ENCODE assay signal across 10 mouse cellular contexts in the genomic region with DNA sequence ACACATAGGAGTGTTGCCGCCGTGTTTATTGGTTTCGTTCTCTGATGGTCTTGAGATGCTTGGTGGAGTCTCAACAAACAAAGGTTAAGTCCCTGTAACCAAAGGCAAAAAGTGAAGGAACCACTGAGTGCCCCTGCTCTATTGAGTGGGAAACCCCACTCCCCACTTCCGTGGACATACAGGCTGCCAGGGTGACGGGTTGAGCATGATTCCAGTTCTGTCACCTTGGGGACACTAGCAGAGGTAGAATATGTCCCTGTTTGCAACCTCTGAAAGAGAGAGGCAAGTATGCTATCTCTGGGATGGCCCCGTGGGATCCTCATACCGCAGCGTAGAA.
DNase-seq lines count a peak whose midpoint lies in the region; ATAC-seq lines count a peak whose summit lies in the region.
"Had no signal": no experiment of that assay in that cellular context is flagged by ENCODE, and none has a peak within 500 bp of the region (broad histone marks: within the 10 kb centered on the region; RNA-seq: fewer than 3 reads in every experiment).

No protein-coding gene starts in this region.

- DNase-seq in hindbrain, embryonic 11.5 days (ENCODE audit: low spot score) = no peak
- DNase-seq in liver, embryonic 13.5 days = no peak
- no peak for DNase-seq in MN1 (ENCODE audit: low spot score)
- DNase-seq in frontal cortex, postnatal 10 days (ENCODE audit: low spot score in 2 of 2) = no peak
- no peak for DNase-seq in gastrocnemius, postnatal 25 days
- DNase-seq: cerebellum, adult 11-12 months had no signal

- peaks cover 23% of the 10 kb centered on the region for H3K4me1 ChIP-seq in hindbrain, embryonic 15.5 days (replicated peaks)
- no peaks in the 10 kb centered on the region for H3K4me1 ChIP-seq in hindbrain, embryonic 11.5 days (replicated peaks; ENCODE audit: control insufficient read depth, insufficient read depth, low read length)
- peaks cover 66% of the 10 kb centered on the region for H3K4me1 ChIP-seq in embryonic facial prominence, embryonic 13.5 days
- peaks cover 48% of the 10 kb centered on the region for H3K4me1 ChIP-seq in liver, embryonic 13.5 days (replicated peaks)

- WGBS in hindbrain, embryonic 15.5 days = 90% methylated on average over 8 of the region's 8 CpGs
- 93% methylated on average over 8 of the region's 8 CpGs for WGBS in hindbrain, embryonic 11.5 days
- 90% methylated on average over 8 of the region's 8 CpGs for WGBS in embryonic facial prominence, embryonic 13.5 days
- WGBS in liver, embryonic 13.5 days (ENCODE audit: insufficient replicate concordance) = 49% methylated on average over 8 of the region's 8 CpGs

- no peak overlapping the region for H3K4me3 ChIP-seq in hindbrain, embryonic 15.5 days
- no peak overlapping the region for H3K4me3 ChIP-seq in hindbrain, embryonic 11.5 days (ENCODE audit: low read depth, low read length)
- no peak overlapping the region for H3K4me3 ChIP-seq in embryonic facial prominence, embryonic 13.5 days
- no peak overlapping the region for H3K4me3 ChIP-seq in liver, embryonic 13.5 days (replicated peaks)
- H3K4me3 ChIP-seq: midbrain, embryonic 12.5 days had no signal

- no peak for ATAC-seq in hindbrain, embryonic 15.5 days (ENCODE audit: low FRiP score, low read depth)
- ATAC-seq in hindbrain, embryonic 11.5 days (ENCODE audit: low FRiP score) = no peak
- peak; percentile 18 for ATAC-seq in activated CD4-positive, CD25-positive, alpha-beta regulatory T cell, adult 4 months
- no peak for ATAC-seq in embryonic facial prominence, embryonic 13.5 days (ENCODE audit: insufficient number of reproducible peaks, insufficient read depth, low FRiP score, low TSS enrichment, low read depth)
- ATAC-seq in liver, embryonic 13.5 days (ENCODE audit: low read depth) = no peak

- no peak overlapping the region for H3K9ac ChIP-seq in hindbrain, embryonic 15.5 days
- H3K9ac ChIP-seq in hindbrain, embryonic 11.5 days (ENCODE audit: low read depth, low read length) = no peak overlapping the region
- H3K9ac ChIP-seq in embryonic facial prominence, embryonic 13.5 days = no peak overlapping the region
- H3K9ac ChIP-seq in liver, embryonic 13.5 days = no peak overlapping the region; the same call in 1 of the 2 replicates
- H3K9ac ChIP-seq: midbrain, embryonic 12.5 days had no signal

- no peak overlapping the region for H3K4me2 ChIP-seq in hindbrain, embryonic 15.5 days
- no peak overlapping the region for H3K4me2 ChIP-seq in hindbrain, embryonic 11.5 days (replicated peaks; ENCODE audit: low read depth, low read length)
- peak overlapping the region; percentile 38 for H3K4me2 ChIP-seq in embryonic facial prominence, embryonic 13.5 days
- peak overlapping the region; percentile 38 for H3K4me2 ChIP-seq in liver, embryonic 13.5 days
- H3K4me2 ChIP-seq: midbrain, embryonic 12.5 days had no signal

- H3K27me3 ChIP-seq in hindbrain, embryonic 15.5 days = no peaks in the 10 kb centered on the region
- no peaks in the 10 kb centered on the region for H3K27me3 ChIP-seq in hindbrain, embryonic 11.5 days (ENCODE audit: control insufficient read depth, insufficient read depth, low read length)
- no peaks in the 10 kb centered on the region for H3K27me3 ChIP-seq in embryonic facial prominence, embryonic 13.5 days
- H3K27me3 ChIP-seq in liver, embryonic 13.5 days = no peaks in the 10 kb centered on the region
- H3K27me3 ChIP-seq: midbrain, embryonic 12.5 days had no signal

- no peaks in the 10 kb centered on the region for H3K36me3 ChIP-seq in hindbrain, embryonic 15.5 days
- no peaks in the 10 kb centered on the region for H3K36me3 ChIP-seq in hindbrain, embryonic 11.5 days (ENCODE audit: control insufficient read depth, insufficient read depth, low read length)
- H3K36me3 ChIP-seq in embryonic facial prominence, embryonic 13.5 days = no peaks in the 10 kb centered on the region
- H3K36me3 ChIP-seq in liver, embryonic 13.5 days = no peaks in the 10 kb centered on the region
- H3K36me3 ChIP-seq: midbrain, embryonic 12.5 days had no signal

- H3K27ac ChIP-seq in hindbrain, embryonic 15.5 days (replicated peaks) = peak overlapping the region; percentile 64; the same call in 1 of the 2 replicates
- no peak overlapping the region for H3K27ac ChIP-seq in hindbrain, embryonic 11.5 days (ENCODE audit: low read depth, low read length)
- peak overlapping the region; percentile 94 for H3K27ac ChIP-seq in embryonic facial prominence, embryonic 13.5 days
- H3K27ac ChIP-seq in liver, embryonic 13.5 days = peak overlapping the region; percentile 76
- H3K27ac ChIP-seq: midbrain, embryonic 12.5 days had no signal

- H3K9me3 ChIP-seq in hindbrain, embryonic 15.5 days = no peaks in the 10 kb centered on the region
- H3K9me3 ChIP-seq in hindbrain, embryonic 11.5 days (ENCODE audit: control insufficient read depth, low read length) = no peaks in the 10 kb centered on the region
- no peaks in the 10 kb centered on the region for H3K9me3 ChIP-seq in embryonic facial prominence, embryonic 13.5 days
- H3K9me3 ChIP-seq in liver, embryonic 13.5 days (replicated peaks) = no peaks in the 10 kb centered on the region
- H3K9me3 ChIP-seq: midbrain, embryonic 12.5 days had no signal

Comparison
In these comparisons a context has a peak if more than half of its experiments do, and no peak if none do; other contexts are left out.
1. H3K4me2 ChIP-seq: peak in embryonic facial prominence, embryonic 13.5 days (single experiment) and liver, embryonic 13.5 days (single experiment); none in hindbrain, embryonic 15.5 days (single experiment) and hindbrain, embryonic 11.5 days (single experiment).